Mouse (Mus musculus) embryonic facial prominence, embryonic 10.5 days (tissue): ENCODE results near the gene Trim28. TPM values are rescaled to one million over a fixed set of nuclear protein-coding genes. Genes with fewer than 3 reads are reported as not detected.
"Not testable (repeated sequence)": the region's sequence is repeated elsewhere in the genome, so short reads cannot be mapped to it uniquely, and the experiment has no call there.

Experiments used
- DNase-seq: peaks from one replicate; pipeline ENCODE4 v3.0.0-alpha.2; 2017; ENCODE audit warnings: low spot score
- H3K27ac ChIP-seq: fragments of 300-500 bp; sonication (generic); replicated peaks from 2 replicates; pipeline ENCODE4 v1.5.1; 2016; ENCODE audit warnings: mild to moderate bottlenecking
- H3K27me3 ChIP-seq: fragments of 300-500 bp; sonication (generic); replicated peaks from 2 replicates; pipeline ENCODE4 v1.6.1; 2016; ENCODE audit warnings: low read depth, mild to moderate bottlenecking; ENCODE audit not compliant: poor library complexity, severe bottlenecking
- H3K36me3 ChIP-seq: fragments of 300-500 bp; sonication (generic); replicated peaks from 2 replicates; pipeline ENCODE4 v1.6.1; 2016; ENCODE audit warnings: mild to moderate bottlenecking, moderate library complexity
- H3K4me1 ChIP-seq: fragments of 300-500 bp; sonication (generic); 2 replicates; pipeline ENCODE4 v1.6.1; 2016
- H3K4me3 ChIP-seq: fragments of 300-500 bp; sonication (generic); 2 replicates; pipeline ENCODE4 v1.5.1; 2016; ENCODE audit warnings: mild to moderate bottlenecking, moderate library complexity
- H3K9me3 ChIP-seq: fragments of 300-500 bp; sonication (generic); 2 replicates; pipeline ENCODE4 v1.6.1; 2016; ENCODE audit warnings: mild to moderate bottlenecking
- WGBS: fragments of 180-500 bp; shearing (Covaris S2); methylation state at CpG from one replicate; pipeline ENCODE4 v1.1.7; 2016; 5-methylcytosine and 5-hydroxymethylcytosine counted together
- polyA plus RNA-seq: library from polyadenylated mRNA; unstranded; fragments of >200 nt; fragmentation: Nextera tagmentation; extraction: Ambion mirVana; gene quantifications from 2 replicates; pipeline ENCODE4 v1.2.1, GENCODE M21; 2016

The Trim28 gene
- polyA plus RNA-seq, 1 experiment from 2014 or later: 468 TPM

GRCm38 (mm10) chr7:13056913-13057700, 58.2 kb downstream of the Trim28 start:
- Histone ChIP-seq H3K4me1 (peaks cover 5% of the 10 kb centered on the region; the same call in 1 of the 2 replicates), H3K27ac (no peak overlapping the region), H3K27me3 (no peaks in the 10 kb centered on the region), H3K4me3 (no peak overlapping the region), H3K36me3 (no peaks in the 10 kb centered on the region), H3K9me3 (no peaks in the 10 kb centered on the region)
- no peak for DNase-seq
- WGBS: 54% methylated on average over 8 of the region's 8 CpGs

- no peaks in the 10 kb centered on the region for H3K27me3 ChIP-seq
- 92% methylated on average over 9 of the region's 9 CpGs for WGBS
- no peak overlapping the region for H3K4me3 ChIP-seq
- H3K36me3 ChIP-seq: no peaks in the 10 kb centered on the region
- no peaks in the 10 kb centered on the region for H3K4me1 ChIP-seq
- no peak for DNase-seq
- H3K9me3 ChIP-seq: 0 out of 2 replicates have a peak, but pooled peaks cover 2% of the 10 kb centered on the region
- H3K27ac ChIP-seq: no peak overlapping the region
Measured at GRCm38 (mm10) chr7:13059536-13059935, 60.6 kb downstream of the Trim28 start.

GRCm38 (mm10) chr7:13063399-13063798, 64.5 kb downstream of the Trim28 start:
- H3K4me1 ChIP-seq, H3K9me3 ChIP-seq, H3K36me3 ChIP-seq, H3K27me3 ChIP-seq, H3K27ac ChIP-seq, DNase-seq, H3K4me3 ChIP-seq: not testable (repeated sequence)
- 50% methylated on average over 2 of the region's 2 CpGs for WGBS

GRCm38 (mm10) chr7:13072293-13072692, 73.4 kb downstream of the Trim28 start:
- Histone ChIP-seq H3K4me1 (no peaks in the 10 kb centered on the region), H3K27me3 (no peaks in the 10 kb centered on the region), H3K27ac (no peak overlapping the region), H3K36me3 (no peaks in the 10 kb centered on the region), H3K4me3 (no peak overlapping the region), H3K9me3 (0 out of 2 replicates have a peak, but pooled peaks cover 1% of the 10 kb centered on the region)
- 61% methylated on average over 5 of the region's 5 CpGs for WGBS
- DNase-seq: no peak

Other genes with a start within 250 kb of the Trim28 start
- 14.5 and 15.0 TPM in 2 replicates for gene Zscan18, start 195.5 kb upstream of the Trim28 start, polyA plus RNA-seq
- gene Zfp329, start 180.3 kb upstream of the Trim28 start, polyA plus RNA-seq: 16.1 and 20.4 TPM in 2 replicates
- gene Zfp110, start 164.4 kb upstream of the Trim28 start, polyA plus RNA-seq: 31.6 and 33.0 TPM in 2 replicates
- 5.7 and 6.6 TPM in 2 replicates for gene Zfp128, start 117.9 kb upstream of the Trim28 start, polyA plus RNA-seq
- gene Zscan22, start 101.3 kb upstream of the Trim28 start, polyA plus RNA-seq: 19.7 and 20.1 TPM in 2 replicates
- gene Rps5, start 76.8 kb upstream of the Trim28 start, polyA plus RNA-seq: 1,112 and 1,123 TPM in 2 replicates
- 0.67 and 1.0 TPM in 2 replicates for gene Rnf225, start 71.7 kb upstream of the Trim28 start, polyA plus RNA-seq
- gene Zfp324, start 33.3 kb upstream of the Trim28 start, polyA plus RNA-seq: 11.8 and 12.5 TPM in 2 replicates
- 15.1 and 15.7 TPM in 2 replicates for gene Zfp446, start 21.3 kb upstream of the Trim28 start, polyA plus RNA-seq
- gene Slc27a5, start 922 bp upstream of the Trim28 start, polyA plus RNA-seq: not detected in 2 replicates
- gene Zbtb45, start 10.9 kb downstream of the Trim28 start, polyA plus RNA-seq: 27.2 and 28.4 TPM in 2 replicates
- gene Chmp2a, start 35.7 kb downstream of the Trim28 start, polyA plus RNA-seq: 89.1 and 93.0 TPM in 2 replicates
- gene Ube2m, start 39.2 kb downstream of the Trim28 start, polyA plus RNA-seq: 157 and 159 TPM in 2 replicates
- 2.4 and 2.8 TPM in 2 replicates for gene Mzf1, start 55.6 kb downstream of the Trim28 start, polyA plus RNA-seq
- not detected in 2 replicates for gene Vmn1r85, start 96.1 kb downstream of the Trim28 start, polyA plus RNA-seq
- gene Vmn1r86, start 120.8 kb downstream of the Trim28 start, polyA plus RNA-seq: not detected in 2 replicates
- not detected in 2 replicates for gene Vmn1r87, start 141.0 kb downstream of the Trim28 start, polyA plus RNA-seq
- gene Vmn1r88, start 160.5 kb downstream of the Trim28 start, polyA plus RNA-seq: not detected in 2 replicates
- not detected in 2 replicates for gene Vmn1r89, start 213.9 kb downstream of the Trim28 start, polyA plus RNA-seq